Mouse (Mus musculus) left cerebral cortex, adult 18-20 months (tissue): ENCODE measurements around the gene Brox. TPM values are rescaled to one million over a fixed set of nuclear protein-coding genes. Genes with fewer than 3 reads are reported as not detected.

ENCODE experiments used
- DNase-seq, 2 experiments: peaks; one replicate each; pipeline ENCODE4 v3.0.0; 2021 to 2022; ENCODE audit warnings: low spot score in 2 of 2, mixed read lengths in 1 of 2
- total RNA-seq, 2 experiments: library from RNA; stranded (reverse); gene quantifications; 2 replicates each; pipeline ENCODE4 v1.2.3; 2021

Brox gene
- total RNA-seq, 2 experiments from 2014 or later: 52.5 to 53.6 TPM

DNA sequence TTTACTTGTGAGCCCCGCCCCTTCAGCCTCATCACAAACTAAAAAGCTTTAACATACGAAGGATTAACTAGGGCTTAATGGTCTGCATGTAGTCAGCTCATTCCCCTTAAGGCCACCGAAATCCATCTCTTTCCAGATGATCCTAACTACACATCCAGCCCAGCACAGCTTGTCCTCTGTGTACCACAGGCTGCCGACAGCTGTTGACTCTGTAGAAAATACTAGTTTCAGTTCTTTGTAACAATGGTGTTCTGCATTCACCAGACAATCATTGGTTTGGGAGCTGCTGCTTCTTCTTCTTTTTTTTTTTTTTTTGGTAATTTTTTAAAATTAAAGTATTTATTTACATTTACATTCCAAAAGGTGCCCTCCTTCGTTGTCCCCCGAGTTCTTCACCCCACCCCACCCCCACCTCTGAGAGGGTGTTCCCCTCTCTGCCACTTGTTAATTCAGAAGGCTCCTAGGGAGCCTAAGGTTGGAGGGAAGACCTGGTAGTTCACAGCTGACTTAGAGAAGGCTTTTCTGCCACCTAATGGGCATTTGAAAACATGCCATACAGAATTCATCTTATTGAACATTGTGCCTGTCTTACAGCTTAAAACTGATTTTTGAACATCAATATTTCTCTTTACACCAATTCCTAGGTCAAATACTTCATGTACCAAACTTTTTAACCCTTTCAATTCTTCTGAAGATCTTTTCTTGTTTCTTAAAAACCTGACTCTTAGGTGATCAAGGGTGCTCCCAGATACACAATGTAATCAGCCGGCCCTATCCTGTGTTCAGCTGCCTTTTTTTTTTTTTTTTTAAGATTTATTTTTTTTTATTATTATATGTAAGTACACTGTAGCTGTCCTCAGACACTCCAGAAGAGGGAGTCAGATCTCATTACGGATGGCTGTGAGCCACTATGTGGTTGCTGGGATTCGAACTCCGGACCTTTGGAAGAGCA is 23.9 kb downstream of the Brox start:
- no peak for DNase-seq

DNA sequence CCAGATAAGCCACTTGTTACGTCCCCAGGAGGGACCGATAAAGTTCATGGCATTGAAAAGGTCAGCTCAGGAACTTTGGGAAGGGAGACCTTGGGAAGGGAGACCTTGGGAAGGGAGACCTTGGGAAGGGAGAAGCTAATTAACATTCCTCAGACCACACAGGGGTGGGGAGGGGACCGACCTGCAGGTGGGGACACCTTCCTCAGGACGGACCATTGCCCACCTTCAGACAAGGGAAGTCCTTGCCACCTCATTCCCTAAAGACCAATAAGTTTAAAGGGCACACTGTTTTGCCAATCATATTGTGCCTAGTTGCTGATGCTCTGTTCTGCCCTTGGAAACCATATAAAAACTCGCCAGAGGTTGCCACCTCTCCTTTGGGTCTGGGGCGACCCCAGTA is 29.4 kb downstream of the Brox start:
- no peak for DNase-seq

DNA sequence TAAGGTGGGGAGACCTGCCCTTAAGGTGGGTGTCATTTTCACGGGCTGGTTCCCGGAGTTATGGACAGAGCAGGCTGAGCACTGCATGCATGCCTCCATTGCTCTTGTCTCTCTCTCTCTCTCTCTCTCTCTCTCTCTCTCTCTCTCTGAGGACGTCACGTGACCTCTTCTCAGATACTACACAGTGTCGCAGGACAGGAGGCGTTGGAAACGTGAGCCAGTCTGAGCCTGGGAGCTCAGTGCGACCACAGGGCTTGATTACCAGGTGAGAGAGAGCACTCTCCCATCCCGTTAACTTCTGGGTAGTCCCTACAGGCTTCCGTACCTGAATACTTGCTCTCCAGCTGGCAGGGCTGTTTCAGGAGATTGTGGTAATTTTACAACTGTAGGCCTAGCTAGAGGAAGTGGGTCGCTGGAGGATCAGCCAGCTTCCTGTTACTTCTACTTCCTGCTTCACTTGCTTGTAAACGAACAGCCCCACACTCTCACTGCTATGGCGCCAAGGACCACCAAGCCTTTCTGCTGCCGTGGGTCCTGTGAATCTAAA is 31.1 kb downstream of the Brox start:
- DNase-seq: no peak

DNA sequence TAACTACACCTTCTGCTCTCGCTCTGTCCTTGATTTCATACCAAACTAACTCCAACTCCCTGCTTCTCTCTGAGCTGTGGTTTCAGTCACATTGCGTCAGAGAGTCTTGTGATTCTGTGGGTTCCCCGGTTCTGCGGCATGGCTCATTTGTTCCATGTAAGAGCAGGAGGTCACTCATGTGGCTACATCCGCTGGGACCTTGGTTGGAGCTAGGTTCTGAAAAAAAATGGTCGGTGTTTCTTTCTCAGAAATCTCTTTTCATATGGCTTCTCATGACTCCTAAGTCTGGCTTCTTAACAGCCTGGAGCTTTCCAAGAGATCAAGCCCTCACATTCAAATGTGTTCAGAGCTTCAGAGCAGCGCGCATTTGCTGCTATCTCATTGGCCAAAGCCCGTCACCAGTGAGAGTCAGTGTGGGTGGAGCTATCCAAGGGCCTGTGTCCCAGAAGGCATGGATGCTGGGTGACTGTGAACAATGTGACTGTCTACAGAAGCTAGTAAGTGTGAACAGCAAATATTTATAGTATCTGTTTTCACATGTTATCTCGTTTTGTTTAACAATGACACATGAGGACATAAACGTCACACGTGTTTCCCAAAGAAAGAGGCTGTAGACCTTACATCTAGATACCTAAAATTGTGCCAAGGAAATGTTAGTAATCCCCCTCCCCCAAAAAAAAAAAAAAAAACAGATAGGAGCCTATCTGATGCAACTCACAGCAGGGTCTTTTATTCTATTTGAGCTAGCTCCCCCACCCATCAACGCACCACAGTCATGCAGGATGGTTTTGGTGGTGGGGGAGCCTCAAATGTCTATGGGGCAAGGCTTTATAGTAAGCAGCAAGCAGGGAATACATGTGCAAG is 32.7 kb downstream of the Brox start:
- no peak for DNase-seq

- no peak for DNase-seq
Measured at GRCm38 (mm10) chr1:183252574-183252973, 44.5 kb downstream of the Brox start.

GRCm38 (mm10) chr1:183251818-183252217 is 45.3 kb downstream of the Brox start:
- DNase-seq: no peak

- no peak for DNase-seq
Measured at GRCm38 (mm10) chr1:183250612-183251011, 46.5 kb downstream of the Brox start.

GRCm38 (mm10) chr1:183248144-183248543 is 48.9 kb downstream of the Brox start:
- no peak for DNase-seq

DNA sequence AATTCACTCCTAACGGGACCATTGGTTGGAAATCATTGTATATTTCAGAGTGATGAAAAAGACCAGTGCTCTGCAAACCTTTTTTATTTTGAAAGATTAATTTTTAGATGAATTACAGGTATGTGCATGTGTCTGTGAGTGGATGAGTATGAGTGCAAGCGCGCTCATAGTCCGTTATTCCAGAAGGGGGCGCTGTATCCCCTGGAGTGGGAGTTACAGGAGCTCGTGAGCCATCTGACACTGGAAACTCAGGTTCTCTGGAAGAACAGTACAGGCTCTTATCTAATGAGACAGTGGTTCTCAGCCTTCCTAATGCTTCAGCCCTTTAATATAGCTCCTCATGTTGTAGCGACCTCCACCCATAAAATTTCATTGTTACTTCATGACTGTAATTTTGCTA is 53.8 kb downstream of the Brox start:
- DNase-seq: no peak

DNA sequence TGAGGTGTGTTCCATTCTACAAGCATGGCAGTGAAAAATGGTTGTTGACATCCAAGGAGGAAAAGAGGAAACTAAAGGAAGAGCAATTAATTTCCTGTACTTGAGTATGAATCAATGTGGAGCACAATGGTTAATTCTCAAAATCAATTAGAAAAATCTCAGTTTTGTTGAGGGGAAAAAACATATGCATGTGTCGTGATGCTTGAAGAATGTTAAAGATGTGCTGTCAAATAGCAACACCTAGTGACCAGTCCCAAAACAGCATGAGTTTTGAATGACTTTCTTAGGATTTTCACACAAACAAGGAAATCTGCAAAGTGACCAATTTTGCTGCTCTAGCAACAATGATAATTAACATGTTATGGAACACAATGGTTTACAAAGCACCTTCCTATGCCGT is 59.2 kb downstream of the Brox start:
- DNase-seq: peak; percentile 16 to 42

DNA sequence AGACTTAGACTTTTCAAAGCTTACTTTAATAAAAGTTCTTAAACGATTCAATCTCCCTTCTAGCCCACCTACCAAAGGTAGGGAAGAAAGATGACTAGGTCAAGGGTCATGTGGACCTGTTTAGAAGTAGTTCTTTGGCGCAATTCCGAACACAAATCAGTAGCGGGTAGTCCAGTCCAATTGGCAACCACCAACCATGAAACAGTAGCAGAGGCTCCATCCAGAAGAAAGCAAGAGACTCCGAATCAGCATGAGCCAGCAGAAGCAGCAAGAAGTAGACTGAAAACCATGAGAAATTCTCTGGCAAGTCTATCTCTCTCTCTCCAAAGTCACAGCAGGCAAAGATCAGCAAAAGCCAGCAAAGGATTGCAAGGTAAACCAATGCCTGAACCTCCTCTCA is 60.6 kb downstream of the Brox start:
- DNase-seq: no peak

- DNase-seq: no peak
Measured at GRCm38 (mm10) chr1:183233679-183234174, 63.3 kb downstream of the Brox start.

DNA sequence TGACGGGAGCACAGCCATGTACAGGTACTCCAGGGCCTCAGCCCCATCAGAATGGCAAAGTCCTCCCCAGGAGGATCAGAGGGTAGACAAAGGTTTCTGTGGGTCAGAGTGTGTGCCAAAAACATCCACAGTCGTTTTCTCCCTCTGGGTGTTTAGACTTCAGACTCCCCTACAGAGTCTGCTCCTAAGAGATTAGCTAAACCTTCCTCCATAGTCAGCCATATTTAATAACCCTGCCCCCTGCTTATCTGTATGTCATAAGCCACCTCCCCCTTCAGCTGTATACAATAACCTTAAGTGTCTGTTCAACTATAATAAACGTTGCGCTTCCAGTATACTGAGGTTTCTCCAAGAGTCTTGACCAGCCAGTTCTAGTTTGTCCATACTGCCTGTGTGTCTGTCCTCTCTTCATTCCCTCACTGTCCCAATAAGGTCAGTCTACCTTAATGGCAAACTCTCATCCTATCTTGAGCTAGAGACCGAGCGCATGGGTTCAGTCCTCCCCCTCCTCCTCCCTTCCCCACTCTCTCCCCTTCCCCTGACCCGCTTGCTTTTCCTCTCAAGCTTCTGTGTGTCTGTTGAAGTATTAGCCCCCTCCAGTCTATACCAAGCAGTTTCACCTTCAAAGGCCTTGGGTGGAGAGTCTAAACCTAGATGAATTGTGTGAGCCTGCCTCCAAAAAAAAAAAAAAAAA is 63.9 kb downstream of the Brox start:
- no peak for DNase-seq

DNA sequence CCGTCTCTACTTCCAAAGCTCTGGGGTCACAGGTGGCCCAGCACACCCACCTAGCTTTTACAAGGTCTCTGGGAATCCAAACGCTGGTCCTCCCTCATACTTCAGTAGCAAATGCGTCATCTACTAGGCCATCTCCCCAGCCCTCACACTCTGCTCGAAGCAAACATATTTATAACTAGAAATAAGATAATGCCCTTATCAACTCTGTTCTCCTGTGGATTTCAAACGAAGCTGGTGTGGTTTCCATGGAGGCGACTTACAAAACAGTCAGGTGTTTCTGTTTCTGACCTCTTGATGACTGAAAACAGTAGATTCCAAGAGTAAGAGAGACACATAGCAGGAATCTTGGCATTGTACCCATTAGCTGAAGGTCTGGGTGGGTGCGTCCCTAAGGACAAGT is 69.6 kb downstream of the Brox start:
- no peak for DNase-seq

Other genes with a start within 250 kb of the Brox start
- 1 to 10 TPM; 5.7 to 6.6 TPM for gene Disp1, start 75.7 kb downstream of the Brox start, total RNA-seq
- gene Aida, start 679 bp downstream of the Brox start, total RNA-seq: 10 to 100 TPM; 52.3 to 59.1 TPM
- 100 to 1,000 TPM; 240 to 241 TPM for gene Mia3, start 72.3 kb upstream of the Brox start, total RNA-seq
- gene Taf1a, start 91.7 kb upstream of the Brox start, total RNA-seq: 10 to 100 TPM; 18.2 to 20.7 TPM
- 1 to 10 TPM in 1 of 2 experiments, under 1 TPM in 1; 0.16 to 1.8 TPM for gene Hhipl2, start 120.9 kb upstream of the Brox start, total RNA-seq